In the genomic region with DNA sequence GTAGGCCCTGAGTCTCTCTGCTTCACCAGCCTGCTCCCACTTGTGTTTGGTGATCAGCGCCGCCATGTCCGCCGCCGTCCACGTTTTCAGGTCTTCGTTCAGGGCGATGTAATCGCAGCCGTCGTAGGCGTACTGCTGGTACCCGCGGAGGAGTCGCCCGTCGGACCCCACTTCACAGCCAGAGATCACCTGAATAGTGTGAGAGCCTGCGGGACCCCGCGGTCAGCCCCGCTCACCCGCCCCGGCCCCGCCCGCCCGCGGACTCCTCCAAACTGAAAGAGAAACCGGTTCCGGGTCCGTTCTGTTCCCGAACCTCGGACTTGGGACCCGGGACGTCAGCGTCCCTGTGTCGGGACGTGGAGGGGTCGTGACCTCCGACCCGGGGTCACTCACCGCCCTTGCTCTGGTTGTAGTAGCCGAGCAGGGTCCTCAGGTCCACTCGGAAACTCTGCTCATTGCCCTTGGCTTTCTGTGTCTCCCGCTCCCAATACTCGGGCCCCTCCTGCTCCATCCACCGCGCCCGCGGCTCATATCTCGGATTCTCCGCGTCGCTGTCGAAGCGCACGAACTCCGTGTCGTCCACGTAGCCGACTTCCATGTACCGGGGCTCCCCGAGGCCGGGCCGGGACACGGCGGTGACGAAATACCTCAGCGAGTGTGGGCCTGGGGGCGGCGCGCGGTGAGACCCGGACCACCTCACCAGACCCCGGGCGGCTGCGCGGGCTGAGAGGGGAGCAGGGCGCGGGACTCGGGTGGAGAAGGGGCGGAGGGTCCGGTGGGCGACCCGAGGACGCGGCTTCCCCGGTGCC, we compare ENCODE assay signal across 7 mouse cellular contexts. TPM values are rescaled to one million over a fixed set of nuclear protein-coding genes. Genes with fewer than 3 reads are reported as not detected.
DNase-seq lines count a peak whose midpoint lies in the region; ATAC-seq and TF ChIP-seq lines count a peak whose summit lies in the region.

No protein-coding gene starts in this region.

- WGBS in forebrain, embryonic 12.5 days, result 2% methylated on average over 87 of the region's 87 CpGs
- 3% methylated on average over 87 of the region's 87 CpGs for WGBS in intestine, postnatal 0 days
- 2% methylated on average over 86 of the region's 87 CpGs for WGBS in lung, embryonic 14.5 days

- TF ChIP-seq CTCF in intestine, postnatal 0 days (IDR thresholded peaks at IDR 0.05; ENCODE audit: low read depth), result no peak
- TF ChIP-seq CTCF in lung, embryonic 14.5 days (IDR thresholded peaks at IDR 0.05; ENCODE audit: low read depth), result no peak

- peak; percentile 51 for ATAC-seq in forebrain, embryonic 12.5 days (ENCODE audit: low FRiP score)
- ATAC-seq in intestine, postnatal 0 days, result peak; percentile 47
- ATAC-seq in lung, embryonic 14.5 days (ENCODE audit: insufficient read depth), result peak; percentile 31; the same call in 1 of the 2 replicates

- peaks cover 13% of the 10 kb centered on the region for H3K4me1 ChIP-seq in forebrain, embryonic 12.5 days
- no peaks in the 10 kb centered on the region for H3K4me1 ChIP-seq in intestine, postnatal 0 days (replicated peaks; ENCODE audit: control insufficient read depth, insufficient read depth, low read length)
- no peaks in the 10 kb centered on the region for H3K4me1 ChIP-seq in lung, embryonic 14.5 days (ENCODE audit: insufficient read depth)

- DNase-seq in B cell, adult 2 months, result peak; percentile 38 to 45
- DNase-seq in ES-CJ7 (ENCODE audit: low read depth, low spot score), result peak; percentile 18
- DNase-seq in lung, embryonic 14.5 days, result peak; percentile 11
- peak; percentile 33 to 59 for DNase-seq in spleen, postnatal 10 days (ENCODE audit: low spot score in 2 of 2)
- no peak for DNase-seq in layer of hippocampus, postnatal 25 days (ENCODE audit: extremely low spot score in 1 of 2, low spot score in 1 of 2)

- H3K27ac ChIP-seq in forebrain, embryonic 12.5 days, result no peak overlapping the region
- H3K27ac ChIP-seq in intestine, postnatal 0 days (ENCODE audit: low read depth, low read length), result peak overlapping the region; percentile 90
- no peak overlapping the region for H3K27ac ChIP-seq in lung, embryonic 14.5 days (ENCODE audit: low read depth)

- H3K27me3 ChIP-seq in forebrain, embryonic 12.5 days, result peaks cover 46% of the 10 kb centered on the region
- H3K27me3 ChIP-seq in intestine, postnatal 0 days (replicated peaks; ENCODE audit: control insufficient read depth, insufficient read depth, low read length), result no peaks in the 10 kb centered on the region
- peaks cover 22% of the 10 kb centered on the region for H3K27me3 ChIP-seq in lung, embryonic 14.5 days (ENCODE audit: insufficient read depth, low read length)

- peak overlapping the region; percentile 96 for H3K4me2 ChIP-seq in forebrain, embryonic 12.5 days
- H3K4me2 ChIP-seq in intestine, postnatal 0 days (replicated peaks; ENCODE audit: low read depth), result peak overlapping the region; percentile 98
- peak overlapping the region; percentile 93 for H3K4me2 ChIP-seq in lung, embryonic 14.5 days

- no peaks in the 10 kb centered on the region for H3K9me3 ChIP-seq in forebrain, embryonic 12.5 days
- H3K9me3 ChIP-seq in intestine, postnatal 0 days (ENCODE audit: control insufficient read depth), result no peaks in the 10 kb centered on the region
- H3K9me3 ChIP-seq in lung, embryonic 14.5 days (ENCODE audit: low read depth, low read length), result no peaks in the 10 kb centered on the region

- no peaks in the 10 kb centered on the region for H3K36me3 ChIP-seq in forebrain, embryonic 12.5 days (replicated peaks)
- peaks cover 12% of the 10 kb centered on the region; the same call in 1 of the 2 replicates for H3K36me3 ChIP-seq in intestine, postnatal 0 days (ENCODE audit: control insufficient read depth, insufficient read depth)
- no peaks in the 10 kb centered on the region for H3K36me3 ChIP-seq in lung, embryonic 14.5 days (ENCODE audit: insufficient read depth)

- H3K9ac ChIP-seq in forebrain, embryonic 12.5 days, result peak overlapping the region; percentile 64
- H3K9ac ChIP-seq in intestine, postnatal 0 days (ENCODE audit: low read depth, low read length), result peak overlapping the region; percentile 69
- peak overlapping the region; percentile 53 for H3K9ac ChIP-seq in lung, embryonic 14.5 days

- peak overlapping the region; percentile 60 for H3K4me3 ChIP-seq in forebrain, embryonic 12.5 days (replicated peaks)
- peak overlapping the region; percentile 75 for H3K4me3 ChIP-seq in intestine, postnatal 0 days (ENCODE audit: low read depth, low read length)
- peak overlapping the region; percentile 52 for H3K4me3 ChIP-seq in lung, embryonic 14.5 days (ENCODE audit: low read depth, low read length)

RNA-seq across cellular contexts. Expression of gene H2-K1, which starts 0.6 kb away (rescaled TPM):
- polyA plus RNA-seq in forebrain, embryonic 12.5 days (2016; fragmentation: Nextera tagmentation; extraction: Ambion mirVana), result 23.3 and 28.2 TPM in 2 replicates
- polyA plus RNA-seq in intestine, postnatal 0 days (2015; fragmentation: Nextera tagmentation; extraction: Ambion mirVana), result 896 and 933 TPM in 2 replicates
- polyA plus RNA-seq in lung, embryonic 14.5 days (2014; fragmentation: Nextera tagmentation; extraction: Ambion mirVana), result 24.4 and 32.9 TPM in 2 replicates
- total RNA-seq in layer of hippocampus, postnatal 25 days (2021), result 10 to 100 TPM; 15.8 to 19.7 TPM

RNA-seq across cellular contexts. Expression of gene Ring1, which starts 24.9 kb away (rescaled TPM):
- polyA plus RNA-seq in forebrain, embryonic 12.5 days (2016; fragmentation: Nextera tagmentation; extraction: Ambion mirVana), result 19.1 and 23.6 TPM in 2 replicates
- 9.1 and 10.1 TPM in 2 replicates for polyA plus RNA-seq in intestine, postnatal 0 days (2015; fragmentation: Nextera tagmentation; extraction: Ambion mirVana)
- polyA plus RNA-seq in lung, embryonic 14.5 days (2014; fragmentation: Nextera tagmentation; extraction: Ambion mirVana), result 5.6 and 6.6 TPM in 2 replicates
- total RNA-seq in layer of hippocampus, postnatal 25 days (2021), result 10 to 100 TPM; 37.1 to 44.3 TPM

RNA-seq across cellular contexts. Expression of gene H2-Ke6, which starts 28.3 kb away (rescaled TPM):
- 92.8 and 103 TPM in 2 replicates for polyA plus RNA-seq in forebrain, embryonic 12.5 days (2016; fragmentation: Nextera tagmentation; extraction: Ambion mirVana)
- polyA plus RNA-seq in intestine, postnatal 0 days (2015; fragmentation: Nextera tagmentation; extraction: Ambion mirVana), result 59.8 and 67.1 TPM in 2 replicates
- 35.9 and 40.6 TPM in 2 replicates for polyA plus RNA-seq in lung, embryonic 14.5 days (2014; fragmentation: Nextera tagmentation; extraction: Ambion mirVana)
- 10 to 100 TPM; 54.3 to 63.9 TPM for total RNA-seq in layer of hippocampus, postnatal 25 days (2021)

RNA-seq across cellular contexts. Expression of gene Slc39a7, which starts 31.9 kb away (rescaled TPM):
- 160 and 166 TPM in 2 replicates for polyA plus RNA-seq in forebrain, embryonic 12.5 days (2016; fragmentation: Nextera tagmentation; extraction: Ambion mirVana)
- 99.1 and 99.5 TPM in 2 replicates for polyA plus RNA-seq in intestine, postnatal 0 days (2015; fragmentation: Nextera tagmentation; extraction: Ambion mirVana)
- 102 and 105 TPM in 2 replicates for polyA plus RNA-seq in lung, embryonic 14.5 days (2014; fragmentation: Nextera tagmentation; extraction: Ambion mirVana)
- 10 to 100 TPM; 94.3 to 95.5 TPM for total RNA-seq in layer of hippocampus, postnatal 25 days (2021)

RNA-seq across cellular contexts. Expression of gene Rxrb, which starts 32.1 kb away (rescaled TPM):
- 54.8 and 59.5 TPM in 2 replicates for polyA plus RNA-seq in forebrain, embryonic 12.5 days (2016; fragmentation: Nextera tagmentation; extraction: Ambion mirVana)
- 19.5 and 22.1 TPM in 2 replicates for polyA plus RNA-seq in intestine, postnatal 0 days (2015; fragmentation: Nextera tagmentation; extraction: Ambion mirVana)
- polyA plus RNA-seq in lung, embryonic 14.5 days (2014; fragmentation: Nextera tagmentation; extraction: Ambion mirVana), result 30.3 and 35.3 TPM in 2 replicates
- total RNA-seq in layer of hippocampus, postnatal 25 days (2021), result 10 to 100 TPM; 76.0 to 83.6 TPM

Comparison
In these comparisons a context has a peak if more than half of its experiments do, and no peak if none do; other contexts are left out.
1. DNase-seq: peak in B cell, adult 2 months (2 of 2), ES-CJ7 (single experiment), lung, embryonic 14.5 days (single experiment) and spleen, postnatal 10 days (2 of 2); none in layer of hippocampus, postnatal 25 days (0 of 2).
2. RNA of gene H2-K1, which starts 0.6 kb away (polyA plus RNA-seq): 896 to 933 TPM in intestine, postnatal 0 days; 23.3 to 28.2 TPM in forebrain, embryonic 12.5 days and 24.4 to 32.9 TPM in lung, embryonic 14.5 days; every median in the first group is over 10 times any median in the second.
3. Peak in every context shown above with its lines, with median percentiles within 50 percentile points of each other: ATAC-seq, H3K4me2 ChIP-seq, H3K4me3 ChIP-seq and H3K9ac ChIP-seq.